Mouse (Mus musculus): ENCODE data around the gene Gm7075. TPM values are rescaled to one million over a fixed set of nuclear protein-coding genes. Genes with fewer than 3 reads are reported as not detected.

The Gm7075 gene
- total and polyA plus RNA-seq, 2 experiments from 2014 or later = not detected

- no peak for ATAC-seq
- peak within 1 kb of the TSS; percentile 60; the same call in 1 of the 2 replicates for H3K27ac ChIP-seq (ENCODE audit: low read depth, low read length)
These were observed 39.9 kb downstream of the Gm7075 start, which contains the start of gene Sirt1 for GRCm38 (mm10) chr10:63381498-63382280. TSS of gene Sirt1 (minus strand) at chr10:63381704.

GRCm38 (mm10) chr10:63378948-63379680, 42.5 kb downstream of the Gm7075 start:
- no peak for ATAC-seq

More at GRCm38 (mm10) chr10:63381498-63382280, 39.9 kb downstream of the Gm7075 start, which contains the start of gene Sirt1:
- H3K9me3 ChIP-seq (ENCODE audit: low read length) = no peaks in the 10 kb centered on the region
- peak within 1 kb of the TSS; percentile 79 for H3K4me2 ChIP-seq (ENCODE audit: low read depth)
- H3K4me1 ChIP-seq (ENCODE audit: insufficient read depth) = 0 out of 2 replicates have a peak, but pooled peaks cover 6% of the 10 kb centered on the region
- no peaks in the 10 kb centered on the region for H3K36me3 ChIP-seq (ENCODE audit: insufficient read depth)
- DNase-seq = peak; percentile 17
- H3K27me3 ChIP-seq (ENCODE audit: insufficient read depth, low read length) = no peaks in the 10 kb centered on the region
- H3K4me3 ChIP-seq (ENCODE audit: low read depth, low read length) = peak within 1 kb of the TSS; percentile 56
- H3K9ac ChIP-seq = peak within 1 kb of the TSS; percentile 59
- 5% methylated on average over 24 of the region's 24 CpGs for WGBS
- TF ChIP-seq CTCF (IDR thresholded peaks at IDR 0.05; ENCODE audit: low read depth) = no peak

GRCm38 (mm10) chr10:63377468-63377867, 44.1 kb downstream of the Gm7075 start:
- ATAC-seq = peak; percentile 12; the same call in 1 of the 2 replicates

More at GRCm38 (mm10) chr10:63378948-63379680, 42.5 kb downstream of the Gm7075 start:
- Histone ChIP-seq H3K9ac (no peak overlapping the region), H3K27ac (ENCODE audit: low read depth, low read length) (no peak overlapping the region), H3K9me3 (ENCODE audit: low read length) (no peaks in the 10 kb centered on the region), H3K4me1 (ENCODE audit: insufficient read depth) (0 out of 2 replicates have a peak, but pooled peaks cover 6% of the 10 kb centered on the region), H3K36me3 (ENCODE audit: insufficient read depth) (no peaks in the 10 kb centered on the region), H3K4me2 (ENCODE audit: low read depth) (no peak overlapping the region), H3K27me3 (ENCODE audit: insufficient read depth, low read length) (no peaks in the 10 kb centered on the region), H3K4me3 (ENCODE audit: low read depth, low read length) (no peak overlapping the region)
- no peak for TF ChIP-seq CTCF (IDR thresholded peaks at IDR 0.05; ENCODE audit: low read depth)
- DNase-seq = no peak
- 42% methylated on average over 6 of the region's 6 CpGs for WGBS

GRCm38 (mm10) chr10:63376303-63376702, 45.3 kb downstream of the Gm7075 start:
- Histone ChIP-seq H3K9ac (no peak overlapping the region), H3K4me2 (ENCODE audit: low read depth) (no peak overlapping the region), H3K9me3 (ENCODE audit: low read length) (no peaks in the 10 kb centered on the region), H3K36me3 (ENCODE audit: insufficient read depth) (no peaks in the 10 kb centered on the region), H3K4me1 (ENCODE audit: insufficient read depth) (no peaks in the 10 kb centered on the region), H3K27me3 (ENCODE audit: insufficient read depth, low read length) (no peaks in the 10 kb centered on the region), H3K4me3 (ENCODE audit: low read depth, low read length) (no peak overlapping the region), H3K27ac (ENCODE audit: low read depth, low read length) (no peak overlapping the region)
- DNase-seq (no peak), ATAC-seq (no peak)
- no peak for TF ChIP-seq CTCF (IDR thresholded peaks at IDR 0.05; ENCODE audit: low read depth)
- 83% methylated on average over 5 of the region's 5 CpGs for WGBS

More at GRCm38 (mm10) chr10:63377468-63377867, 44.1 kb downstream of the Gm7075 start:
- TF ChIP-seq CTCF (IDR thresholded peaks at IDR 0.05; ENCODE audit: low read depth) = peak; percentile 90
- no peak overlapping the region for H3K4me3 ChIP-seq (ENCODE audit: low read depth, low read length)
- H3K27ac ChIP-seq (ENCODE audit: low read depth, low read length) = no peak overlapping the region
- DNase-seq = peak; percentile 88
- no peak overlapping the region for H3K4me2 ChIP-seq (ENCODE audit: low read depth)
- H3K4me1 ChIP-seq (ENCODE audit: insufficient read depth) = 0 out of 2 replicates have a peak, but pooled peaks cover 6% of the 10 kb centered on the region
- no peaks in the 10 kb centered on the region for H3K36me3 ChIP-seq (ENCODE audit: insufficient read depth)
- H3K27me3 ChIP-seq (ENCODE audit: insufficient read depth, low read length) = no peaks in the 10 kb centered on the region
- H3K9ac ChIP-seq = no peak overlapping the region
- 19% methylated on average over 9 of the region's 9 CpGs for WGBS
- H3K9me3 ChIP-seq (ENCODE audit: low read length) = no peaks in the 10 kb centered on the region

Other genes starting within 250 kb of the Gm7075 start
- 0.62 and 1.2 TPM in 2 replicates for gene Mypn, start 217.8 kb downstream of the Gm7075 start, total RNA-seq (2014; rRNA removed)
- gene Mypn, start 217.8 kb downstream of the Gm7075 start, polyA plus RNA-seq (2015; fragmentation: Nextera tagmentation; extraction: Ambion mirVana) = 0.36 and 0.67 TPM in 2 replicates
- 44.4 and 49.3 TPM in 2 replicates for gene Herc4, start 178.0 kb downstream of the Gm7075 start, total RNA-seq (2014; rRNA removed)
- 17.8 and 21.3 TPM in 2 replicates for gene Herc4, start 178.0 kb downstream of the Gm7075 start, polyA plus RNA-seq (2015; fragmentation: Nextera tagmentation; extraction: Ambion mirVana)
- gene Sirt1, start 40.1 kb downstream of the Gm7075 start, total RNA-seq (2014; rRNA removed) = 24.0 and 28.3 TPM in 2 replicates
- 2.7 and 3.3 TPM in 2 replicates for gene Sirt1, start 40.1 kb downstream of the Gm7075 start, polyA plus RNA-seq (2015; fragmentation: Nextera tagmentation; extraction: Ambion mirVana)
- 5.6 and 8.4 TPM in 2 replicates for gene Dnajc12, start 39.3 kb downstream of the Gm7075 start, total RNA-seq (2014; rRNA removed)
- gene Dnajc12, start 39.3 kb downstream of the Gm7075 start, polyA plus RNA-seq (2015; fragmentation: Nextera tagmentation; extraction: Ambion mirVana) = 8.0 and 11.0 TPM in 2 replicates
- 0.52 and 0.62 TPM in 2 replicates for gene Ctnna3, start 8.3 kb upstream of the Gm7075 start, total RNA-seq (2014; rRNA removed)
- gene Ctnna3, start 8.3 kb upstream of the Gm7075 start, polyA plus RNA-seq (2015; fragmentation: Nextera tagmentation; extraction: Ambion mirVana) = 0.33 and 0.51 TPM in 2 replicates